Mouse (Mus musculus): Measurements from ENCODE around the gene Dazl. TPM values are rescaled to one million over a fixed set of nuclear protein-coding genes. Genes with fewer than 3 reads are reported as not detected.

Gene Dazl
- polyA plus RNA-seq, 1 experiment from 2014 or later, result 0.17 TPM

DNA sequence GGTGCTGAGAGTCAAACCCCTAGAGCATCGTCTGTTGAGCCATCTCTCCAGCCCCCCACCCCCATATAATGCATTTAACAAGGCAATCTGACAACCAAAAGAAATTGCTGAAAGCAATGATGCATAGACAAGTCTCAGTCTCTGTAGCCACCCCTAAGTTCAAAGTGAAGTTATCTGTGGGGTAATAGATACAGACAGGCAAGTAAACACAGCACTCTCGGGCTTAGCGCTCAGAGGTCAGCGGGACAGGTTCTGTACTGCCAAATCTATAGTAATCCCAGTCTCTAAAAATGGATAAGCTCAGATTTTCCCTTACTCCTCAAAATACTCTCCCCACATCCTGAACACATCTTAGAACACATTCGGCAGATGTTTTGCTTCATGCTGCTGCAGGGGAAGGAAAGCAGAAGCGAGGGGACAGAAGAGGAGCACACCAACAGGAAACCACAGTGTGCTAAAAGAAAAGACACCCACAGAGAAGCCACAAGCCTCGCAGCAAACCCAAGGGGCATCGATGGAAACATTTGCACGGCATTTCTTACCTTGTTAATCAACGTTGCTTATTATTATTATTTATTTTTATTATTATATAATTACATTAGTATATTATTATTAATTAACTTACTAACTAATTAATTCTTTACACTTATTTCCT, 16.8 kb upstream of the Dazl start:
- no peaks in the 10 kb centered on the region for H3K9me3 ChIP-seq
- ATAC-seq (ENCODE audit: extremely low read depth, insufficient number of reproducible peaks, low FRiP score, low TSS enrichment), result no peak
- peaks cover 6% of the 10 kb centered on the region; the same call in 1 of the 2 replicates for H3K4me1 ChIP-seq
- H3K4me2 ChIP-seq, result no peak overlapping the region
- H3K9ac ChIP-seq, result no peak overlapping the region
- no peak overlapping the region for H3K4me3 ChIP-seq
- H3K27me3 ChIP-seq (replicated peaks), result no peaks in the 10 kb centered on the region
- no peaks in the 10 kb centered on the region for H3K36me3 ChIP-seq
- WGBS, result 49% methylated on average over 10 of the region's 10 CpGs
- no peak overlapping the region for H3K27ac ChIP-seq (replicated peaks)

DNA sequence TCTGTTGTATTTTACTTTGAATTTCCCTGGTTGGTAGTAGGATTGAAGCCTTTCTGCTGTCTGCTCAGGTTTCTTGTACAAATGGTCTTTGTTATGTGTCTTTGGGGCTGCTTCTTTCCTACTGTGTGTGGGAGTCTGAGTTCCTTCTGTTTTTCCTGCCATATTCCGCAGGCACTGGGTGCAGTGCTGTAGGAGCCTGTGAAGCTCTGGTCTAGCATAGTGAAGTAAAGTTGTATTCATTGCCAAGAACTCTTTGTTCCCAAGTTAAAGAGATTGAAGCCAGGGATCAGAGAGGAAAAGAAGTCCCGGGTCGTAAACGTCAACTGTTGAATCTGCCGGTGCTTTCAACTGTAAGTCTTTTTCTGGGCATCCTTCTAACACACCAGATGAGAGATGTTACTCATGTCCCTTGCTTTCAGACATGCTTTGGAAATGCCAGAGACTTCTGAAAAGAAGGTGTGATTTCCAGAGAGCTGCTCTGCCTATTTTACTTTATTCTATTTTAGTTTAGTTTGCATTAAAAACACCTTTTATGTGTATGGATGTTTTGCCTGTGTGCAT, 16.2 kb upstream of the Dazl start:
- Histone ChIP-seq H3K36me3 (no peaks in the 10 kb centered on the region), H3K4me3 (no peak overlapping the region), H3K27ac (replicated peaks) (no peak overlapping the region)

DNA sequence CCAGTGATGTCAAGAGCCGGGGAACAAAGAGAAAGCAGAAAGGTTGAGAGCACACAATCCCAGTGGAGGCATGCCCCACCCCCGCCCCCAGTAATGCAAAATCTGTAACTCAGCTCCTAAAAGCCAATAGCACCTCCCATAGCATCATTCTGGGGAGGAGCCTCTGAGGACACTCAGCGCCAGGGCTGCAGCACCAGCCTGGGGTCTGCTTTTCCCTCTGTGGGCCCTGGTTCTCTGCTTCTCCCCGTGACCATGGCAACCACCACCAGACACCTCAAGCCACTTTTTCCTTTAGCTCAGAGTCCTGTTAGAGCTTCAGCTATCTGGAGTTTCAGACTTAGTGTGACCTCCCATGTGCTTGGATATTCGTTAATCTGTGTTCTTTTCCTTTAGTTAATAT, 15.4 kb upstream of the Dazl start:
- Histone ChIP-seq H3K4me2 (no peak overlapping the region), H3K27me3 (replicated peaks) (no peaks in the 10 kb centered on the region), H3K4me1 (peaks cover 6% of the 10 kb centered on the region; the same call in 1 of the 2 replicates), H3K27ac (replicated peaks) (no peak overlapping the region), H3K36me3 (no peaks in the 10 kb centered on the region), H3K9ac (no peak overlapping the region), H3K4me3 (no peak overlapping the region), H3K9me3 (no peaks in the 10 kb centered on the region)
- WGBS, result 64% methylated on average over 5 of the region's 5 CpGs
- no peak for ATAC-seq (ENCODE audit: extremely low read depth, insufficient number of reproducible peaks, low FRiP score, low TSS enrichment)

More for the DNA sequence above, 16.2 kb upstream of the Dazl start:
- peaks cover 6% of the 10 kb centered on the region; the same call in 1 of the 2 replicates for H3K4me1 ChIP-seq
- H3K9me3 ChIP-seq, result no peaks in the 10 kb centered on the region
- no peak for ATAC-seq (ENCODE audit: extremely low read depth, insufficient number of reproducible peaks, low FRiP score, low TSS enrichment)
- H3K9ac ChIP-seq, result no peak overlapping the region
- H3K4me2 ChIP-seq, result no peak overlapping the region
- 71% methylated on average over 5 of the region's 5 CpGs for WGBS
- no peaks in the 10 kb centered on the region for H3K27me3 ChIP-seq (replicated peaks)

DNA sequence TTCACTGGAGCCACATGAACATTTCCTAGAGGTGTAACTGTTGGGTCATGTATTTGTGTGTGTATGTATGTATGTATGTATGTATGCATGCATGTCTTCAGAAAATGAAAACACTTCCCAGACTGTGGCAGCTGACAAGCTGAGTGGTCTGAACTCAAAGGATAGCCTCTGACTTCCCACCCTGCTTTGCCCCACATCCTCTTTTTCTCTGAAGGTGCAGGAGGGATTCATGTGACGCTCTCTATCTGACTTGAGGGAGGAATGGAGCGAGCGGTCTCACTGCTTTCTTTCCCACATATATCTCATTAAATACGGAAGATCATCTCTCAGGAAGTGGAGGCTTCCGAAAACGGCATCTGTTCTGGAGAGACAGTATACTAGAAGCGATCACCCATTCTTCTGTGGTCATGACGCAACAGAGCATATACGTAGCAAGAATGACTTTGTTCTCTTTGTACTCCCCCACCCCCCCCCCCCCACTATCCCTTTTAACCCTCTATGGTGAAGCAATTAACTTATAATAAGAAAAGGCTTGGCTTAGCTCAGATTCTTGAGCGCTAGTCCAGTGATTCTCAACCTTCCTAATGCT, 14.7 kb upstream of the Dazl start:
- H3K27me3 ChIP-seq (replicated peaks), result no peaks in the 10 kb centered on the region
- 92% methylated on average over 10 of the region's 10 CpGs for WGBS
- H3K4me3 ChIP-seq, result no peak overlapping the region
- H3K4me2 ChIP-seq, result no peak overlapping the region
- ATAC-seq (ENCODE audit: extremely low read depth, insufficient number of reproducible peaks, low FRiP score, low TSS enrichment), result no peak
- H3K4me1 ChIP-seq, result peaks cover 6% of the 10 kb centered on the region; the same call in 1 of the 2 replicates
- no peak overlapping the region for H3K9ac ChIP-seq
- no peaks in the 10 kb centered on the region for H3K9me3 ChIP-seq
- no peak overlapping the region for H3K27ac ChIP-seq (replicated peaks)
- no peaks in the 10 kb centered on the region for H3K36me3 ChIP-seq

DNA sequence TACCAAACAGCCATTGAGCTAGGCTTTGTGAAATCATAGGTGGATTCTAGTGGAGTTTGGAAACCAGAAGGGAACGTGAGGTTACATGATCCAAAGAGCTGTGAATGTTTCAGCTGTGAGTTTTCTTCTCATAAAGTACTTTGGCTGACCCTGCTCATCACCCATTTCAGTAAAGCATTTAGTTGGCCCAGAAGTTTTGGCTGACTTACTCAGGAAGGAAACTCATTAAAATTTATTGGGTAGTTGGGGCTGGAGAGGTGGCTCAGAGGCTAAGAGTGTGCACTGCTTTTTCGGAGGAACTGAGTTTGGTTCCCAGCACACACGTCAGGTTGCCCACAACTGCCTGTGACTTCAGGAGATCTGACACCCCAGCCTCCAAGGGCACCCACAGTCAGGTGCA, 9.4 kb upstream of the Dazl start:
- Histone ChIP-seq H3K9me3 (no peaks in the 10 kb centered on the region), H3K27ac (replicated peaks) (no peak overlapping the region), H3K27me3 (replicated peaks) (no peaks in the 10 kb centered on the region), H3K36me3 (no peaks in the 10 kb centered on the region), H3K4me3 (no peak overlapping the region), H3K4me1 (no peaks in the 10 kb centered on the region), H3K9ac (no peak overlapping the region), H3K4me2 (no peak overlapping the region)
- ATAC-seq (ENCODE audit: extremely low read depth, insufficient number of reproducible peaks, low FRiP score, low TSS enrichment), result no peak
- WGBS, result 85% methylated on average over 3 of the region's 3 CpGs

DNA sequence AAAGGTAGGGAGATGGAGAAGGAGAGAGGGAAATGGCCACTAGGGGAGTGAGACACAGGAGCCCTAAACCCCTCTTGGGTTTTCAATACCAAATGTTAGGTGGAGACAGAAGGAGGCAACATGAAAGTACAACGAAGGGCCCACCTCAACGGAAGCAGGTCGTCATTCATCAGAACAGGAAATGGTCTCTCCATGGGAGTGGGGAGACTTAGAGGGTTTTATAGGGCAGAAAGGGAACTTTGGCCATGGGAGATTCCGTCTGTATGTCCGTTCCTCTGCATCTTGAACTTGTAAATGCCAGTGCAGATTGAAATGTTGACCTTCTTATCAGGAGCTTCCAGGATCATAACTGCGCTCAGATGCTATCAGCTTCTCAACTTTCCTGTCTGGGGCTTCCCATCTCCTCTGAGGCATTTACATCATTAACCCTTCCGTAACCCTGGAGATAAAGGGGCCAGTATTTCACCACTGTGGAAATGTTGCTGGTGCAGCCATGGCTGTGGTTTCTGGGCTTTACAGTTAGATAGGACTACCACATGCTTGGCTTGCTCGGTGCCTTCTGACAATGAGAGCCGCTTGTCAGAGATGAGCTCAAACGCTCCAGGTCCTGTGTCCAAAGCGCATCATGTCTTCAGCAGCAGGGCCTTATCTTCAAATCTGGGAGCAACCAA, 6.9 kb upstream of the Dazl start:
- no peak overlapping the region for H3K4me3 ChIP-seq
- no peaks in the 10 kb centered on the region for H3K27me3 ChIP-seq (replicated peaks)
- H3K4me2 ChIP-seq, result no peak overlapping the region
- H3K9ac ChIP-seq, result no peak overlapping the region
- H3K27ac ChIP-seq (replicated peaks), result no peak overlapping the region
- H3K36me3 ChIP-seq, result no peaks in the 10 kb centered on the region
- H3K4me1 ChIP-seq, result no peaks in the 10 kb centered on the region
- H3K9me3 ChIP-seq, result no peaks in the 10 kb centered on the region
- ATAC-seq (ENCODE audit: extremely low read depth, insufficient number of reproducible peaks, low FRiP score, low TSS enrichment), result no peak
- 59% methylated on average over 11 of the region's 11 CpGs for WGBS

DNA sequence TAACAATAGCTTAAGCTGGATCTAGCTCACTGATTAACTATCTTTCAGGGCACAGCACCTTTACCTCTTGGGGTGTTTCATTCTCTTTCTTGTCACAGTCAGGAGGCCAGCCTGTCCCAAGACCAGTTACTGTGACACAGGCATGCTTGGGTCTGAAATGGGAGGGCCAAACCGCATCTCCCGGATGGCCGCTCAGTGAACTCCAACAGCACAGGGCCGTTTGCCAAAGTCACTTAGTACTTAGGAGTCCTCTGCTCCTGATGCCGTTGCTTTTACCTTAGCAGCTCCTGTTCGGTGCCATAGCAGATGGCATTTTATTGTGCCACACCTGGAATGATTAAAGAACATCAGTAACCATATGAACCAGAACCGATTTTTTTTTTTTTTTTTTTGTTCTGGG, 5.4 kb upstream of the Dazl start:
- 70% methylated on average over 7 of the region's 7 CpGs for WGBS
- Histone ChIP-seq H3K4me1 (no peaks in the 10 kb centered on the region), H3K4me2 (no peak overlapping the region), H3K27me3 (replicated peaks) (no peaks in the 10 kb centered on the region), H3K9ac (no peak overlapping the region), H3K36me3 (no peaks in the 10 kb centered on the region), H3K27ac (replicated peaks) (no peak overlapping the region), H3K4me3 (no peak overlapping the region), H3K9me3 (peaks cover 5% of the 10 kb centered on the region)
- no peak for ATAC-seq (ENCODE audit: extremely low read depth, insufficient number of reproducible peaks, low FRiP score, low TSS enrichment)

DNA sequence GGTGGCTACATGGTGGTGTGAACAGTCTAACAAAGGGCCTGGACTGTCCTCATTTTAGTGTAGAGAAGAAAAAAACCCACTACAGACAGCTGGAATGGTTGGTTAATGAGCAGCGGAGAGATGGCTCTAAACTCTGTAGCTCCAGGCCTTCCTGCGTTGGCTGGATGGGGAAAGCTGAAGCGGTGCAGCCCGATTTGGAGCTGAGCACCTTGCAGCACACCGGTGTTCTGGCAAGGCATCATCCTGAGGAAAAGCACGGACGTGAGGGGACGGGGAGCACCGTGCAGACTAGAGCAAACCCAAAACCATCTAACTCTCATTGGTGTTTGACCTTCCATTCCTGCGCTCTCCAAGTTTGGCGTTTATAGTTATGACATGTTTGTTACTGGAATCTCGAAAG, 1.3 kb upstream of the Dazl start:
- Histone ChIP-seq H3K27me3 (replicated peaks) (no peaks in the 10 kb centered on the region), H3K9ac (no peak overlapping the region), H3K4me3 (no peak overlapping the region), H3K27ac (replicated peaks) (no peak overlapping the region), H3K36me3 (no peaks in the 10 kb centered on the region), H3K4me1 (no peaks in the 10 kb centered on the region), H3K4me2 (no peak overlapping the region), H3K9me3 (peaks cover 14% of the 10 kb centered on the region)
- no peak for ATAC-seq (ENCODE audit: extremely low read depth, insufficient number of reproducible peaks, low FRiP score, low TSS enrichment)
- WGBS, result 83% methylated on average over 12 of the region's 12 CpGs

DNA sequence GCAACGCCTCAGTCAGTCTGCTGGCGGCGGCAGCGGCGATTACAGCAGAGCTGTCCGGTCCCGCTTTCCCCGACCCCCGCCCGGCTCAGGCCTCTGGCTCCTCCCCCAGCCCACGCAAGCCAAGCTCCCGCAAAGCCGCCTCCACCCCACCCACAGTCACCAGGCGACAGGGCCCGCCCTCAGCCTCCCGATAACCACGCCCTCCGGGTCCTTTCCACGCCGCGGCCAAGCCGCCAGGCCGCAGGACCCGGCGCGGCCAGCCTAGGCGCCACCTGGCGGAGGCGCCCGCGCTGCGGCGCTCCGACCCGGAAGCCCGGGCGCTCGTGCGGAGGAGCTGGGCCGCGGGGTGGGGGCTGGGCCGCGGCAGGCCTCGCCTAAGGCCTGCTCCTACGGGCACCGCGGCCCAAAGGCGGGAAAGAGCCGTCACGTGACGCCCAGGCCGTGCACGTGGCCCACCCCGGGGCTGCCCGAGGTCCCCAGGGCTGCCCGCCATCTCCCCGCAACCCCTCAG, 720 bp downstream of the Dazl start:
- peak overlapping the region; percentile 73 for H3K27ac ChIP-seq (replicated peaks)

DNA sequence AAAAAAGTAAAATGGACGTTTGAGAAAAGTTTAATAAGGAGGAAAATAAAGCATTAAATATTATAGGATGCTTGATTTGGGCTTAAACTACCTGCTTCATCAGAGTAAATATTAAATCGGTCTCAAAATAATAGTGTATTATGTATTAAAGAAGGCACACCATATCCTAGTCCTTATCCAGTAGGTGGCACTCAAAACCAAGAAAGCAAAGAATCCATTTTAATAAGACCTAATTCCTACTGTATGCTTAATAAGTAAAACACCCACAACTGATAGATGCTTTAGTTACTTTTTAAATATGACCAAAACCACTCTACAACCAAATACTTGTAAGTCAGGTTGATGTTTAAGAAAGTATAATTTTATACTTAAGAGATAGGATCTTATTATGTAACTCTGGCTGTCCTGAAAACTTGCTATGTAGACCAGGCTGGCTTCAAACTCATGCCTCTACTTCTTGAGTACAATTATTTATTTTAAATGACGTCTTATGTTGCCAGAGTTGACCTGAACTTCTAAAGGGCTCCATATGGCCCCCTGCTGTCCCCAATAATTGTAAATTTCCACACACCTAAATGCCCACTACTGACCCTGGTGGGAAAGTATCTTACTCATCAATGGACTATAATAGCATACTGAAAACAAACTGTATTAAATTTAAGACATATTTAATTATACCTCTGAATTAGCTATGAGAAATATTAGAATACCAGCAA, 1.8 kb downstream of the Dazl start:
- no peaks in the 10 kb centered on the region for H3K27me3 ChIP-seq (replicated peaks)
- H3K4me2 ChIP-seq, result no peak overlapping the region
- WGBS, result 18% methylated on average over 3 of the region's 3 CpGs
- peaks cover 14% of the 10 kb centered on the region for H3K9me3 ChIP-seq
- no peak for ATAC-seq (ENCODE audit: extremely low read depth, insufficient number of reproducible peaks, low FRiP score, low TSS enrichment)
- H3K9ac ChIP-seq, result no peak overlapping the region
- peaks cover 3% of the 10 kb centered on the region; the same call in 1 of the 2 replicates for H3K4me1 ChIP-seq
- no peak overlapping the region for H3K27ac ChIP-seq (replicated peaks)
- H3K4me3 ChIP-seq, result no peak overlapping the region
- H3K36me3 ChIP-seq, result no peaks in the 10 kb centered on the region

More for the DNA sequence above, 720 bp downstream of the Dazl start:
- H3K4me3 ChIP-seq, result peak overlapping the region; percentile 56
- no peaks in the 10 kb centered on the region for H3K4me1 ChIP-seq
- no peaks in the 10 kb centered on the region for H3K27me3 ChIP-seq (replicated peaks)
- H3K9me3 ChIP-seq, result peaks cover 14% of the 10 kb centered on the region
- ATAC-seq (ENCODE audit: extremely low read depth, insufficient number of reproducible peaks, low FRiP score, low TSS enrichment), result peak; percentile 88
- 4% methylated on average over 57 of the region's 57 CpGs for WGBS
- H3K9ac ChIP-seq, result peak overlapping the region; percentile 78
- peak overlapping the region; percentile 69 for H3K4me2 ChIP-seq
- no peaks in the 10 kb centered on the region for H3K36me3 ChIP-seq

DNA sequence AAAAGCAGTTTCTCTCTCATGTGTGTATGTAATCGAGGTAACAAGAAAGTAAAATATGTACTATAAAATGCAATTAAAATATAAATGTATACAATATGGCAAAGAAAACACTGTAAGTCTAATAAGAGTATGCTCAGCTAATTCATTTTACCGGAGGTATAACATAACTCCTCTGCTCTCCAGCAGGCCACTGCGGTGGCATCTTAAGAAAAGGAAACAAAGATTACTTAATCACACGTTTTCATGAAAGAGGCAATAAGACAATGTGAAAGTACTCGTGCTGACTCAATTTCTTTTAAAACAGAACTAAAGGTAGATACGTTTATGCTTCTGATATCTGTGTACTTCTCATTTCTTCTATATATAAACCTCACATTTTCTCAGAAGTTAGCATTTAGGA, 8.6 kb downstream of the Dazl start:
- peaks cover 3% of the 10 kb centered on the region; the same call in 1 of the 2 replicates for H3K4me1 ChIP-seq
- no peaks in the 10 kb centered on the region for H3K27me3 ChIP-seq (replicated peaks)
- WGBS, result 61% methylated on average over 6 of the region's 6 CpGs
- H3K4me3 ChIP-seq, result no peak overlapping the region
- no peak overlapping the region for H3K4me2 ChIP-seq
- ATAC-seq (ENCODE audit: extremely low read depth, insufficient number of reproducible peaks, low FRiP score, low TSS enrichment), result no peak
- H3K9ac ChIP-seq, result no peak overlapping the region
- H3K36me3 ChIP-seq, result no peaks in the 10 kb centered on the region
- no peaks in the 10 kb centered on the region for H3K9me3 ChIP-seq
- no peak overlapping the region for H3K27ac ChIP-seq (replicated peaks)

All from heart, embryonic 13.5 days (tissue).